Mouse (Mus musculus) heart, adult 2 months (tissue): ENCODE results near the gene Zwilch.

ENCODE experiments used
- CTCF ChIP-seq: fragments of 200-600 bp; IDR thresholded peaks from 2 replicates; pipeline ENCODE4 v1.8.1; 2022; ENCODE audit warnings: antibody characterized with exemption, mild to moderate bottlenecking, moderate library complexity
- EP300 ChIP-seq: fragments of 200-500 bp; IDR thresholded peaks from 2 replicates; pipeline ENCODE4 v1.6.1; 2011; ENCODE audit warnings: low read depth, low read length, control low read depth; ENCODE audit not compliant: insufficient read depth
- POLR2A ChIP-seq: fragments of 200-500 bp; IDR thresholded peaks from 2 replicates; pipeline ENCODE4 v1.6.1; 2011; ENCODE audit warnings: mild to moderate bottlenecking, low read depth, low read length, control low read depth; ENCODE audit not compliant: insufficient read depth

- no peak for TF ChIP-seq POLR2A
- TF ChIP-seq EP300, result no peak
- TF ChIP-seq CTCF, result no peak
Observed at GRCm38 (mm10) chr9:64219772-64220420, 47.0 kb upstream of the Zwilch start.
